Mouse (Mus musculus): ENCODE data around the gene Ccnb1ip1. TPM values are rescaled to one million over a fixed set of nuclear protein-coding genes. Genes with fewer than 3 reads are reported as not detected.

Ccnb1ip1 gene
- polyA plus RNA-seq, 1 experiment = not detected

DNA sequence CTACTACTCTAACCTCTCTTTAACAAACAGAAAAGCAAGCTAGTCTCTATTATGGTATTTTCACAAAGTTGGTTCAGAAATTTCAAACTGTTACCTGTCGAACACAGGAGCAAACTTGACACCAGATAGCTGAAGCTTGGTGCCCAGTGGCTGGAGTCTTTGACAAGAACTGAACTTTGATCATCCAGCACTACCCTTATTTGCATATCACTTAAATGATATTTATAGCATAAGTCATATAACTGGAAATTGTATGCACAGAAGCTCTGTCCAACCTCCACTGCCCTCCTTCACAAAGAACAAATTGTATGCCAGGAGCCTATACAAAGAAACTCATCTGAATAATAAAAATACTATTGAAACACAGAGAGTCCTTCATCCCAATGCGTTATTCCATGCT lies 65.9 kb downstream of the Ccnb1ip1 start:
- WGBS = 90% methylated on average over 2 of the region's 2 CpGs
- no peak overlapping the region for H3K27ac ChIP-seq (ENCODE audit: insufficient read depth, low read length)
- H3K4me3 ChIP-seq (ENCODE audit: extremely low read depth, insufficient read depth, insufficient read length) = no peak overlapping the region
- H3K27me3 ChIP-seq (ENCODE audit: control insufficient read depth, insufficient read depth, low read length) = no peaks in the 10 kb centered on the region
- no peaks in the 10 kb centered on the region for H3K4me1 ChIP-seq (ENCODE audit: control insufficient read depth, insufficient read depth, insufficient read length)
- no peak for DNase-seq (ENCODE audit: low read depth in 1 of 2, low spot score in 2 of 2)
- no peaks in the 10 kb centered on the region for H3K36me3 ChIP-seq (ENCODE audit: control insufficient read depth, insufficient read depth, low read length)
- TF ChIP-seq POLR2A (IDR thresholded peaks at IDR 0.05; ENCODE audit: low read depth, low read length) (no peak), CTCF (IDR thresholded peaks at IDR 0.05; ENCODE audit: extremely low read depth, insufficient read depth, insufficient read length, insufficient replicate concordance) (no peak)

DNA sequence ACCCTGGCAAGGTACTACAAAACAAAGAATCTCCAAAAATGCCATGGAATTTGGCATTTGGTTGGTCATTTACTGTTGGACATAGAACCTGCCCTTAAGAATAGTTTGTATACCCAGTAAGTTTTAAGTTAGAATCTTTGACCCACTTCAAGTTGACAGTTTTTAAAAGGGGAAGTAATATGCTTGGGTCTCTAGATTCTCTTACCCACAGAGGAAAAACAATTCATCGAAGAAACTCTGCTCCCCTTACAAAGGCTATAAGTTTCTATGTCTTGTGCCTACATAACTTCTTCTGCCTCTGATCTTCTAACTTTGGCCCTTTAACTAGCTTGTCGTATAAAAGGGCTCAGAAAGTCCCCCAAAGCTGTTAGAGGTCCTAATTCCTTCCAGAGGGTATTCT lies 67.2 kb downstream of the Ccnb1ip1 start:
- Histone ChIP-seq H3K4me3 (ENCODE audit: extremely low read depth, insufficient read depth, insufficient read length) (no peak overlapping the region), H3K27me3 (ENCODE audit: control insufficient read depth, insufficient read depth, low read length) (no peaks in the 10 kb centered on the region), H3K27ac (ENCODE audit: insufficient read depth, low read length) (no peak overlapping the region), H3K4me1 (ENCODE audit: control insufficient read depth, insufficient read depth, insufficient read length) (no peaks in the 10 kb centered on the region), H3K36me3 (ENCODE audit: control insufficient read depth, insufficient read depth, low read length) (no peaks in the 10 kb centered on the region)
- no peak for DNase-seq (ENCODE audit: low read depth in 1 of 2, low spot score in 2 of 2)
- 12% methylated on average over 2 of the region's 2 CpGs for WGBS
- TF ChIP-seq CTCF (IDR thresholded peaks at IDR 0.05; ENCODE audit: extremely low read depth, insufficient read depth, insufficient read length, insufficient replicate concordance) (no peak), POLR2A (IDR thresholded peaks at IDR 0.05; ENCODE audit: low read depth, low read length) (no peak)

Other genes with a start within 250 kb of the Ccnb1ip1 start
- gene Olfr744, start 192.9 kb downstream of the Ccnb1ip1 start, polyA plus RNA-seq (2012; rRNA removed) = not detected in 2 replicates
- gene Olfr745, start 168.3 kb downstream of the Ccnb1ip1 start, polyA plus RNA-seq (2012; rRNA removed) = not detected in 2 replicates
- gene Olfr746, start 160.6 kb downstream of the Ccnb1ip1 start, polyA plus RNA-seq (2012; rRNA removed) = not detected in 2 replicates
- gene Olfr747, start 114.5 kb downstream of the Ccnb1ip1 start, polyA plus RNA-seq (2012; rRNA removed) = not detected in 2 replicates
- not detected in 2 replicates for gene Olfr748, start 100.4 kb downstream of the Ccnb1ip1 start, polyA plus RNA-seq (2012; rRNA removed)
- not detected in 2 replicates for gene Olfr749, start 62.6 kb downstream of the Ccnb1ip1 start, polyA plus RNA-seq (2012; rRNA removed)
- 24.3 and 28.1 TPM in 2 replicates for gene Ttc5, start 22.2 kb downstream of the Ccnb1ip1 start, polyA plus RNA-seq (2012; rRNA removed)
- 15.6 and 17.5 TPM in 2 replicates for gene Parp2, start 109 bp upstream of the Ccnb1ip1 start, polyA plus RNA-seq (2012; rRNA removed)
- 37.8 and 38.4 TPM in 2 replicates for gene Tep1, start 62.8 kb upstream of the Ccnb1ip1 start, polyA plus RNA-seq (2012; rRNA removed)
- 0.09 and 0.18 TPM in 2 replicates for gene Klhl33, start 89.8 kb upstream of the Ccnb1ip1 start, polyA plus RNA-seq (2012; rRNA removed)
- 74.2 and 145 TPM in 2 replicates for gene Osgep, start 117.2 kb upstream of the Ccnb1ip1 start, polyA plus RNA-seq (2012; rRNA removed)
- 22.7 and 26.8 TPM in 2 replicates for gene Apex1, start 117.2 kb upstream of the Ccnb1ip1 start, polyA plus RNA-seq (2012; rRNA removed)
- gene Pip4p1, start 123.1 kb upstream of the Ccnb1ip1 start, polyA plus RNA-seq (2012; rRNA removed) = 87.3 and 131 TPM in 2 replicates
- 21.4 and 27.0 TPM in 2 replicates for gene Pnp, start 123.3 kb upstream of the Ccnb1ip1 start, polyA plus RNA-seq (2012; rRNA removed)
- 26.2 and 28.4 TPM in 2 replicates for gene Gm49342, start 136.8 kb upstream of the Ccnb1ip1 start, polyA plus RNA-seq (2012; rRNA removed)
- 2.7 and 3.1 TPM in 2 replicates for gene Pnp2, start 148.3 kb upstream of the Ccnb1ip1 start, polyA plus RNA-seq (2012; rRNA removed)
- gene Rnase10, start 200.0 kb upstream of the Ccnb1ip1 start, polyA plus RNA-seq (2012; rRNA removed) = not detected in 2 replicates
- gene Rnase9, start 234.1 kb upstream of the Ccnb1ip1 start, polyA plus RNA-seq (2012; rRNA removed) = not detected in 2 replicates
- gene Rnase11, start 242.4 kb upstream of the Ccnb1ip1 start, polyA plus RNA-seq (2012; rRNA removed) = not detected in 2 replicates
- 0.68 and 1.1 TPM in 2 replicates for gene Rnase12, start 249.9 kb upstream of the Ccnb1ip1 start, polyA plus RNA-seq (2012; rRNA removed)